Mouse (Mus musculus) fibroblast of lung, adult 2 months (primary cell): ENCODE results near the gene Atg2b.

Experiments used
- DNase-seq: peaks from one replicate; pipeline ENCODE4 v3.0.0-alpha.2; 2011; ENCODE audit warnings: low read depth

The Atg2b gene

GRCm38 (mm10) chr12:105683933-105684901 is 794 bp downstream of the Atg2b start, which contains the start of gene Gskip:
TSS of gene Gskip (plus strand) at chr12:105684829.
- DNase-seq = peak; percentile 41

GRCm38 (mm10) chr12:105678762-105679161 is 6.2 kb downstream of the Atg2b start:
- DNase-seq = no peak

GRCm38 (mm10) chr12:105678211-105678610 is 6.8 kb downstream of the Atg2b start:
- DNase-seq = no peak

GRCm38 (mm10) chr12:105676274-105676673 is 8.7 kb downstream of the Atg2b start:
- DNase-seq = no peak

- DNase-seq = no peak
These were observed 29.2 kb downstream of the Atg2b start for GRCm38 (mm10) chr12:105655850-105656249.

- DNase-seq = no peak
These were observed 42.2 kb downstream of the Atg2b start for GRCm38 (mm10) chr12:105642770-105643321.

- DNase-seq = no peak
These were observed 47.5 kb downstream of the Atg2b start for GRCm38 (mm10) chr12:105637554-105637953.

- DNase-seq = no peak
These were observed 48.5 kb downstream of the Atg2b start for GRCm38 (mm10) chr12:105636551-105636950.

GRCm38 (mm10) chr12:105634374-105635067 is 50.5 kb downstream of the Atg2b start:
- DNase-seq = no peak

GRCm38 (mm10) chr12:105625798-105626197 is 59.2 kb downstream of the Atg2b start:
- DNase-seq = no peak

- DNase-seq = no peak
These were observed 62.0 kb downstream of the Atg2b start for GRCm38 (mm10) chr12:105622981-105623539.

- no peak for DNase-seq
These were observed 63.0 kb downstream of the Atg2b start for GRCm38 (mm10) chr12:105622048-105622447.

GRCm38 (mm10) chr12:105613559-105613958 is 71.5 kb downstream of the Atg2b start:
- DNase-seq = no peak

GRCm38 (mm10) chr12:105611748-105612147 is 73.3 kb downstream of the Atg2b start:
- DNase-seq = peak; percentile 38

- no peak for DNase-seq
These were observed 74.0 kb downstream of the Atg2b start for GRCm38 (mm10) chr12:105611045-105611444.

GRCm38 (mm10) chr12:105606881-105607280 is 78.1 kb downstream of the Atg2b start:
- DNase-seq = no peak

GRCm38 (mm10) chr12:105605212-105605611 is 79.8 kb downstream of the Atg2b start:
- no peak for DNase-seq

- DNase-seq = no peak
These were observed 81.1 kb downstream of the Atg2b start for GRCm38 (mm10) chr12:105603904-105604303.

GRCm38 (mm10) chr12:105602581-105603210 is 82.3 kb downstream of the Atg2b start, which contains the start of gene Bdkrb1:
TSS of gene Bdkrb1 (plus strand) at chr12:105603085.
- DNase-seq = peak; percentile 98

- peak; percentile 94 for DNase-seq
These were observed 83.4 kb downstream of the Atg2b start for GRCm38 (mm10) chr12:105601586-105601985.

- DNase-seq = no peak
These were observed 85.9 kb downstream of the Atg2b start for GRCm38 (mm10) chr12:105599098-105599497.

GRCm38 (mm10) chr12:105598503-105598902 is 86.5 kb downstream of the Atg2b start:
- DNase-seq = no peak
